Mouse (Mus musculus) stomach, postnatal 0 days (tissue): ENCODE measurements around the gene Gtf3c3.

Source experiments
- CTCF ChIP-seq: IDR thresholded peaks from 2 replicates; pipeline ENCODE4 v1.5.1; 2016; ENCODE audit warnings: antibody characterized with exemption, low read depth, mild to moderate bottlenecking, moderate library complexity
- EP300 ChIP-seq: optimal IDR thresholded peaks from 2 replicates; pipeline ENCODE3; 2016; ENCODE audit warnings: antibody characterized with exemption

DNA sequence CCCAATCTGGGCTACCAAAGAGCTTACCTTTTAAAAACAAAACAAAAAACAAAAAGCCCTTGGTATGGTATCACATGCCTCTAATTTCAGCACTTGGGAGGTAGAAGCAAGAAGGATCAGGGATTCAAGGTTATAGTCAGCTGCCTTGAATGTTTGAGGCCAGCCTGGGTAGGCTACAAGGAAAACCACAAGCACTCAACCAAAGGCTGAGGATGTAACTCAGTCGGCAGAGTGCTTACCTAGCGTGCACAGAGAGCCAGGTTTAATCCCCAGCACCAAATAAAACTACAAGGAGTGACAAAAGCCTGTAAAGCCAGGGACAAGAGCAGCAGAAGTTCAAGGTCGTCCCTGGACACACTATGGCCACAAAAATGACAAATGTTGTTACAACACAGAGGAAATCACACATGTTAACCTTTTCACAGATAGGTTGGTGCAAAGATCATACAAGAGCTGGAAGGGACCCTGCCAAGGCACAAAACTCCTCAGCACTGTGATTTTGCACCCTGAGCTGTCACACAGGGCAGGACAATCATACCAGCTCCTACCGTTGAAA is 16.5 kb downstream of the Gtf3c3 start:
- TF ChIP-seq CTCF = no peak
- no peak for TF ChIP-seq EP300
